Comparison of ENCODE assay signal across 27 mouse cellular contexts in the genomic region with DNA sequence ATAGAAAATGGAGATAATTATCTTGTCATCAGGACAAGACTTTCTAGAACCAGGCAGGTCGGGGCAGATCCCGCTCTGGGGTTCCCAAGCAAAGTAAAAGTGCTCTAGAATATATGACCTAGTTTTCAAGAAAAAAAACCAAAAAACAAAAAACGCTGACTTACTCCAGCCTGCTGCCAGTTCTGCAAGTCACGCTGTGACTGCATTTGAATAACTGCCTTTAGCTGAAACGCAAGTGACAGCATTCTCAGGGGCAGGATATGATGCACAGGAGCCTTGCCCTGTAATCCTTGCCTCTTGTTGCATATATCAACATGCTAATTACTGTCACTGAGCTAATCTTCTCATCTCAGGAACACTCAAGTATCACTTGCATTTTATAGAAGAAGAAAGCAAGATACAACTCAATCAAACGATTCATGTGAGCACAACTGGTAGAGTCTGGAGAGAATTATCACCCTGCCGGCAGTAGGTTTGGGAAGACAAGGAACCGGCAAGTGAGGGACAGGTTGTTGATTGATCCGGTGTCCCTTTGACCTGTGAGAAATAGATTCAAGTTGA.
DNase-seq lines count a peak whose midpoint lies in the region; ATAC-seq and TF ChIP-seq lines count a peak whose summit lies in the region.
"Had no signal": no experiment of that assay in that cellular context is flagged by ENCODE, and none has a peak within 500 bp of the region (broad histone marks: within the 10 kb centered on the region; RNA-seq: fewer than 3 reads in every experiment).

No protein-coding gene starts in this region.

- no peak overlapping the region for H3K4me2 ChIP-seq in midbrain, embryonic 14.5 days (ENCODE audit: low read length)
- no peak overlapping the region for H3K4me2 ChIP-seq in midbrain, postnatal 0 days (ENCODE audit: low read depth, low read length, poor library complexity, severe bottlenecking)
- no peak overlapping the region for H3K4me2 ChIP-seq in embryonic facial prominence, embryonic 13.5 days
- no peak overlapping the region for H3K4me2 ChIP-seq in liver, embryonic 11.5 days
- H3K4me2 ChIP-seq: forebrain, embryonic 12.5 days; heart, embryonic 11.5 days; intestine, embryonic 15.5 days; liver, embryonic 12.5 days; midbrain, embryonic 12.5 days; neural tube, embryonic 12.5 days had no signal

- no peak overlapping the region for H3K4me3 ChIP-seq in midbrain, embryonic 14.5 days (replicated peaks; ENCODE audit: low read depth, low read length)
- no peak overlapping the region for H3K4me3 ChIP-seq in midbrain, postnatal 0 days (ENCODE audit: low read depth, low read length)
- H3K4me3 ChIP-seq in embryonic facial prominence, embryonic 13.5 days = no peak overlapping the region
- H3K4me3 ChIP-seq in liver, embryonic 11.5 days (ENCODE audit: low read depth, low read length) = no peak overlapping the region
- H3K4me3 ChIP-seq: erythroblast, embryonic 14.5 days; forebrain, embryonic 12.5 days; hindbrain, embryonic 10.5 days; intestine, embryonic 15.5 days; liver, embryonic 12.5 days; midbrain, embryonic 12.5 days; neural tube, embryonic 12.5 days had no signal

- WGBS in midbrain, embryonic 14.5 days = 54% methylated on average over 9 of the region's 9 CpGs
- WGBS in midbrain, postnatal 0 days = 43% methylated on average over 9 of the region's 9 CpGs
- 41% methylated on average over 9 of the region's 9 CpGs for WGBS in embryonic facial prominence, embryonic 13.5 days
- WGBS in liver, embryonic 11.5 days = 54% methylated on average over 9 of the region's 9 CpGs

- H3K9me3 ChIP-seq in midbrain, embryonic 14.5 days (ENCODE audit: control insufficient read depth, low read length) = no peaks in the 10 kb centered on the region
- no peaks in the 10 kb centered on the region for H3K9me3 ChIP-seq in midbrain, postnatal 0 days (ENCODE audit: low read length)
- H3K9me3 ChIP-seq in embryonic facial prominence, embryonic 13.5 days = no peaks in the 10 kb centered on the region
- no peaks in the 10 kb centered on the region for H3K9me3 ChIP-seq in liver, embryonic 11.5 days (ENCODE audit: control insufficient read depth, low read length)
- H3K9me3 ChIP-seq: forebrain, embryonic 12.5 days; hindbrain, embryonic 10.5 days; intestine, embryonic 15.5 days; liver, embryonic 12.5 days; midbrain, embryonic 12.5 days; neural tube, embryonic 12.5 days had no signal

- no peak overlapping the region for H3K9ac ChIP-seq in midbrain, embryonic 14.5 days (replicated peaks; ENCODE audit: low read length)
- H3K9ac ChIP-seq in midbrain, postnatal 0 days (replicated peaks; ENCODE audit: low read length, poor library complexity, severe bottlenecking) = no peak overlapping the region
- H3K9ac ChIP-seq in embryonic facial prominence, embryonic 13.5 days = no peak overlapping the region
- H3K9ac ChIP-seq in liver, embryonic 11.5 days (ENCODE audit: low read depth, low read length) = no peak overlapping the region
- H3K9ac ChIP-seq: forebrain, embryonic 12.5 days; intestine, embryonic 15.5 days; liver, embryonic 12.5 days; midbrain, embryonic 12.5 days; neural tube, embryonic 12.5 days had no signal

- no peaks in the 10 kb centered on the region for H3K27me3 ChIP-seq in midbrain, embryonic 14.5 days (ENCODE audit: control insufficient read depth, insufficient read depth, low read length)
- no peaks in the 10 kb centered on the region for H3K27me3 ChIP-seq in midbrain, postnatal 0 days (ENCODE audit: insufficient read depth, low read length)
- H3K27me3 ChIP-seq in embryonic facial prominence, embryonic 13.5 days = no peaks in the 10 kb centered on the region
- H3K27me3 ChIP-seq in liver, embryonic 11.5 days (replicated peaks; ENCODE audit: control insufficient read depth, insufficient read depth, low read length) = no peaks in the 10 kb centered on the region
- H3K27me3 ChIP-seq: forebrain, embryonic 12.5 days; intestine, embryonic 15.5 days; liver, embryonic 12.5 days; midbrain, embryonic 12.5 days; neural tube, embryonic 12.5 days had no signal

- H3K4me1 ChIP-seq in midbrain, embryonic 14.5 days (ENCODE audit: control insufficient read depth, insufficient read depth, low read length) = no peaks in the 10 kb centered on the region
- H3K4me1 ChIP-seq in midbrain, postnatal 0 days (ENCODE audit: insufficient read depth, low read length) = no peaks in the 10 kb centered on the region
- H3K4me1 ChIP-seq in embryonic facial prominence, embryonic 13.5 days = peaks cover 6% of the 10 kb centered on the region; the same call in 1 of the 2 replicates
- no peaks in the 10 kb centered on the region for H3K4me1 ChIP-seq in liver, embryonic 11.5 days (replicated peaks; ENCODE audit: control insufficient read depth, insufficient read depth, low read length)
- H3K4me1 ChIP-seq: forebrain, embryonic 12.5 days; intestine, embryonic 15.5 days; midbrain, embryonic 12.5 days; neural tube, embryonic 12.5 days had no signal

- DNase-seq in embryo, embryonic 11 days = peak; percentile 21
- no peak for DNase-seq in embryo, embryonic 9.5 days (ENCODE audit: extremely low spot score)
- peak; percentile 12 for DNase-seq in midbrain, embryonic 14.5 days
- no peak for DNase-seq in midbrain, postnatal 0 days (ENCODE audit: low spot score)
- peak; percentile 9 for DNase-seq in mesoderm, embryonic 11.5 days (ENCODE audit: low read depth, low spot score)
- no peak for DNase-seq in liver
- no peak for DNase-seq in liver, embryonic 11.5 days (ENCODE audit: low spot score)
- DNase-seq: cerebellum, adult 2 months; cerebellum, postnatal 25 days; gastrocnemius, postnatal 10 days; heart, adult 11 months; kidney, adult 8-10 months; kidney, postnatal 14 days; lung, adult 18-20 months; lung, postnatal 14 days; thymus, adult 18-20 months had no signal

- TF ChIP-seq CTCF in midbrain, postnatal 0 days (IDR thresholded peaks at IDR 0.05) = no peak

- no peaks in the 10 kb centered on the region for H3K36me3 ChIP-seq in midbrain, embryonic 14.5 days (ENCODE audit: control insufficient read depth, insufficient read depth, low read length)
- H3K36me3 ChIP-seq in midbrain, postnatal 0 days (ENCODE audit: insufficient read depth, low read length) = no peaks in the 10 kb centered on the region
- H3K36me3 ChIP-seq in embryonic facial prominence, embryonic 13.5 days = no peaks in the 10 kb centered on the region
- H3K36me3 ChIP-seq in liver, embryonic 11.5 days (ENCODE audit: control insufficient read depth, insufficient read depth, low read length) = no peaks in the 10 kb centered on the region
- H3K36me3 ChIP-seq: forebrain, embryonic 12.5 days; hindbrain, embryonic 10.5 days; intestine, embryonic 15.5 days; liver, embryonic 12.5 days; midbrain, embryonic 12.5 days; neural tube, embryonic 12.5 days had no signal

- no peak for ATAC-seq in midbrain, embryonic 14.5 days (ENCODE audit: low FRiP score, low TSS enrichment)
- ATAC-seq in midbrain, postnatal 0 days (ENCODE audit: low FRiP score) = no peak
- no peak for ATAC-seq in embryonic facial prominence, embryonic 13.5 days (ENCODE audit: insufficient number of reproducible peaks, insufficient read depth, low FRiP score, low TSS enrichment, low read depth)
- ATAC-seq in liver, embryonic 11.5 days (replicated peaks; ENCODE audit: low FRiP score) = no peak
- ATAC-seq: CD4-positive, CD25-positive, alpha-beta regulatory T cell, adult 4 months; hindbrain, embryonic 16.5 days; intestine, embryonic 15.5 days; liver, embryonic 12.5 days had no signal

- no peak overlapping the region for H3K27ac ChIP-seq in midbrain, embryonic 14.5 days (replicated peaks; ENCODE audit: low read depth, low read length)
- no peak overlapping the region for H3K27ac ChIP-seq in midbrain, postnatal 0 days (ENCODE audit: low read depth, low read length)
- H3K27ac ChIP-seq in embryonic facial prominence, embryonic 13.5 days = 0 out of 2 replicates have a peak overlapping the region, but pooled peaks have one; percentile 11
- no peak overlapping the region for H3K27ac ChIP-seq in liver, embryonic 11.5 days (ENCODE audit: low read depth, low read length)
- H3K27ac ChIP-seq: forebrain, embryonic 12.5 days; hindbrain, embryonic 10.5 days; intestine, embryonic 15.5 days; liver, embryonic 12.5 days; midbrain, embryonic 12.5 days; neural tube, embryonic 12.5 days had no signal

Comparison
In these comparisons a context has a peak if more than half of its experiments do, and no peak if none do; other contexts are left out.
1. DNase-seq: peak in embryo, embryonic 11 days (single experiment), midbrain, embryonic 14.5 days (single experiment) and mesoderm, embryonic 11.5 days (single experiment); none in embryo, embryonic 9.5 days (single experiment), midbrain, postnatal 0 days (single experiment), liver (single experiment) and liver, embryonic 11.5 days (single experiment).